Mouse (Mus musculus): Measurements from ENCODE around the gene Cts8.

Gene Cts8

GRCm38 (mm10) chr13:61255258-61255657, at the start of gene Cts8:
Gene Cts8 (minus strand): TSS chr13:61255358.
- DNase-seq (ENCODE audit: low read depth in 1 of 2, low spot score in 2 of 2), result no peak

- no peak for DNase-seq (ENCODE audit: low read depth in 1 of 2, low spot score in 2 of 2)
These were observed 33.6 kb upstream of the Cts8 start, which contains the start of gene Gm49398 for GRCm38 (mm10) chr13:61288739-61289138. Gene Gm49398 (minus strand): TSS chr13:61288839.

GRCm38 (mm10) chr13:61241076-61241947, 13.8 kb downstream of the Cts8 start:
- DNase-seq (ENCODE audit: low read depth in 1 of 2, low spot score in 2 of 2), result no peak

GRCm38 (mm10) chr13:61203310-61203709, 51.8 kb downstream of the Cts8 start, which contains the start of gene Cts6:
Gene Cts6 (minus strand): TSS chr13:61203410.
- DNase-seq (ENCODE audit: low read depth in 1 of 2, low spot score in 2 of 2), result no peak

All from monocyte, adult 2 months (primary cell).